Comparison of ENCODE assay signal across 23 mouse cellular contexts in the genomic region with DNA sequence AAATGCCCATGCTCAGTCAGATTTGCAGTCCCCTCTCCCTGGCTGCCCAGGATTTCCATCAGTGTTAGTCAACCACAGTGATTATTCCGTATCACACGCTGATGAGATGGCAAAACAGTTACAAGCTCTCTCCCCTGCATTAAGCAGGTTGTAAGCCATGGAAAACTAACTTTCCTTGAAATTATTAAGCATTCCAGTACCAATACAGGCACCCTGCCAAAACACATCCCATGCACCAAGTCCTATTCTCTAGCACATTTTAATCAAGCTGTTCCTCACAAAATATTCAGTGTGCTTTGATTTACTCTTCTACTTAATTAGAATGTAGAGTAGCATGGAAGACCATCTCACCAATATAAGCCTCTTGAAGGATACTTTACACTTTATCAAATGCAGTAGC.
DNase-seq lines count a peak whose midpoint lies in the region; ATAC-seq and TF ChIP-seq lines count a peak whose summit lies in the region.
"Had no signal": no experiment of that assay in that cellular context is flagged by ENCODE, and none has a peak within 500 bp of the region (broad histone marks: within the 10 kb centered on the region; RNA-seq: fewer than 3 reads in every experiment).

No protein-coding gene starts in this region.

- 25% methylated on average over 2 of the region's 2 CpGs for WGBS in forebrain, embryonic 14.5 days
- 91% methylated on average over 2 of the region's 2 CpGs for WGBS in forebrain, embryonic 10.5 days
- WGBS in forebrain, embryonic 16.5 days: 19% methylated on average over 2 of the region's 2 CpGs
- WGBS in forebrain, embryonic 11.5 days: 68% methylated on average over 2 of the region's 2 CpGs
- 80% methylated on average over 2 of the region's 2 CpGs for WGBS in midbrain, embryonic 11.5 days
- WGBS in midbrain, embryonic 13.5 days: 72% methylated on average over 2 of the region's 2 CpGs

- no peaks in the 10 kb centered on the region for H3K9me3 ChIP-seq in forebrain, embryonic 14.5 days (replicated peaks; ENCODE audit: control insufficient read depth, low read length)
- no peaks in the 10 kb centered on the region for H3K9me3 ChIP-seq in forebrain, embryonic 10.5 days
- no peaks in the 10 kb centered on the region for H3K9me3 ChIP-seq in forebrain, embryonic 16.5 days (ENCODE audit: control insufficient read depth, low read length)
- H3K9me3 ChIP-seq in forebrain, embryonic 11.5 days (ENCODE audit: control insufficient read depth, low read length): no peaks in the 10 kb centered on the region
- H3K9me3 ChIP-seq in midbrain, embryonic 11.5 days (ENCODE audit: control insufficient read depth, low read length): no peaks in the 10 kb centered on the region
- H3K9me3 ChIP-seq in midbrain, embryonic 13.5 days: no peaks in the 10 kb centered on the region
- H3K9me3 ChIP-seq: G1E had no signal

- TF ChIP-seq CTCF in brain, embryonic 14.5 days (IDR thresholded peaks at IDR 0.05; ENCODE audit: borderline replicate concordance, extremely low read depth, insufficient read depth, insufficient read length): no peak

- peak; percentile 55 for DNase-seq in forebrain, embryonic 14.5 days (ENCODE audit: low spot score)
- DNase-seq in forebrain, embryonic 10.5 days (ENCODE audit: extremely low spot score, low spot score): no peak
- no peak for DNase-seq in forebrain, embryonic 11.5 days (ENCODE audit: low spot score)
- peak; percentile 35 for DNase-seq in midbrain, embryonic 11.5 days (ENCODE audit: low spot score, missing footprints)
- peak; percentile 66 for DNase-seq in brain, embryonic 14.5 days (ENCODE audit: low read depth)
- no peak for DNase-seq in adrenal gland, adult 8-10 months
- DNase-seq: adrenal gland, adult 2 months; adrenal gland, postnatal 10 days; adrenal gland, postnatal 14 days; adrenal gland, postnatal 25 days; adrenal gland, postnatal 36 days; B cell, adult 2 months; cerebellum, adult 11 months; cerebellum, adult 11-12 months; cerebellum, adult 18-20 months; cerebellum, adult 2 months had no signal

- H3K4me3 ChIP-seq in forebrain, embryonic 14.5 days (ENCODE audit: low read depth, low read length): no peak overlapping the region
- no peak overlapping the region for H3K4me3 ChIP-seq in forebrain, embryonic 10.5 days
- no peak overlapping the region for H3K4me3 ChIP-seq in forebrain, embryonic 16.5 days (replicated peaks; ENCODE audit: low read length)
- no peak overlapping the region for H3K4me3 ChIP-seq in forebrain, embryonic 11.5 days (ENCODE audit: low read depth, low read length)
- no peak overlapping the region for H3K4me3 ChIP-seq in midbrain, embryonic 11.5 days (ENCODE audit: low read depth, low read length)
- H3K4me3 ChIP-seq in midbrain, embryonic 13.5 days (replicated peaks): no peak overlapping the region

- H3K4me2 ChIP-seq in forebrain, embryonic 14.5 days (ENCODE audit: low read length): no peak overlapping the region
- no peak overlapping the region for H3K4me2 ChIP-seq in forebrain, embryonic 16.5 days (ENCODE audit: low read length)
- H3K4me2 ChIP-seq in forebrain, embryonic 11.5 days (ENCODE audit: low read depth, low read length, severe bottlenecking): no peak overlapping the region
- H3K4me2 ChIP-seq in midbrain, embryonic 11.5 days: no peak overlapping the region
- no peak overlapping the region for H3K4me2 ChIP-seq in midbrain, embryonic 13.5 days (replicated peaks)

- H3K36me3 ChIP-seq in forebrain, embryonic 14.5 days (ENCODE audit: control insufficient read depth, insufficient read depth, low read length): no peaks in the 10 kb centered on the region
- H3K36me3 ChIP-seq in forebrain, embryonic 10.5 days (replicated peaks): no peaks in the 10 kb centered on the region
- no peaks in the 10 kb centered on the region for H3K36me3 ChIP-seq in forebrain, embryonic 16.5 days (ENCODE audit: control insufficient read depth, insufficient read depth)
- H3K36me3 ChIP-seq in forebrain, embryonic 11.5 days (ENCODE audit: control insufficient read depth, insufficient read depth, low read length): no peaks in the 10 kb centered on the region
- no peaks in the 10 kb centered on the region for H3K36me3 ChIP-seq in midbrain, embryonic 11.5 days (ENCODE audit: control insufficient read depth, insufficient read depth, low read length)
- H3K36me3 ChIP-seq in midbrain, embryonic 13.5 days: no peaks in the 10 kb centered on the region
- H3K36me3 ChIP-seq: G1E had no signal

- 0 out of 2 replicates have a peak, but pooled peaks cover 3% of the 10 kb centered on the region for H3K4me1 ChIP-seq in forebrain, embryonic 14.5 days (ENCODE audit: control insufficient read depth, insufficient read depth, low read length)
- no peaks in the 10 kb centered on the region for H3K4me1 ChIP-seq in forebrain, embryonic 10.5 days
- peaks cover 2% of the 10 kb centered on the region for H3K4me1 ChIP-seq in forebrain, embryonic 16.5 days (replicated peaks; ENCODE audit: control insufficient read depth, insufficient read depth, low read length)
- H3K4me1 ChIP-seq in forebrain, embryonic 11.5 days (replicated peaks; ENCODE audit: control insufficient read depth, insufficient read depth, low read length): no peaks in the 10 kb centered on the region
- H3K4me1 ChIP-seq in midbrain, embryonic 11.5 days (ENCODE audit: control insufficient read depth, insufficient read depth, low read length): no peaks in the 10 kb centered on the region
- no peaks in the 10 kb centered on the region for H3K4me1 ChIP-seq in midbrain, embryonic 13.5 days (replicated peaks)

- no peaks in the 10 kb centered on the region for H3K27me3 ChIP-seq in forebrain, embryonic 14.5 days (replicated peaks; ENCODE audit: control insufficient read depth, insufficient read depth, low read length)
- H3K27me3 ChIP-seq in forebrain, embryonic 10.5 days (ENCODE audit: poor library complexity, severe bottlenecking): no peaks in the 10 kb centered on the region
- H3K27me3 ChIP-seq in forebrain, embryonic 16.5 days (replicated peaks; ENCODE audit: control insufficient read depth, insufficient read depth, low read length): no peaks in the 10 kb centered on the region
- no peaks in the 10 kb centered on the region for H3K27me3 ChIP-seq in forebrain, embryonic 11.5 days (ENCODE audit: control insufficient read depth, insufficient read depth, low read length)
- H3K27me3 ChIP-seq in midbrain, embryonic 11.5 days (ENCODE audit: control insufficient read depth, insufficient read depth, low read length): no peaks in the 10 kb centered on the region
- H3K27me3 ChIP-seq in midbrain, embryonic 13.5 days: no peaks in the 10 kb centered on the region
- H3K27me3 ChIP-seq: CH12.LX had no signal

- no peak overlapping the region for H3K9ac ChIP-seq in forebrain, embryonic 14.5 days (ENCODE audit: low read length)
- no peak overlapping the region for H3K9ac ChIP-seq in forebrain, embryonic 16.5 days (replicated peaks; ENCODE audit: low read depth, low read length)
- no peak overlapping the region for H3K9ac ChIP-seq in forebrain, embryonic 11.5 days (ENCODE audit: low read length)
- H3K9ac ChIP-seq in midbrain, embryonic 11.5 days (ENCODE audit: low read length): no peak overlapping the region
- H3K9ac ChIP-seq in midbrain, embryonic 13.5 days (replicated peaks): no peak overlapping the region

- TF ChIP-seq POLR2A in brain, embryonic 14.5 days (IDR thresholded peaks at IDR 0.05; ENCODE audit: borderline replicate concordance, extremely low read depth, insufficient read depth, insufficient read length, poor library complexity, severe bottlenecking): no peak

- H3K27ac ChIP-seq in forebrain, embryonic 14.5 days (ENCODE audit: low read depth, low read length): no peak overlapping the region
- no peak overlapping the region for H3K27ac ChIP-seq in forebrain, embryonic 10.5 days
- no peak overlapping the region for H3K27ac ChIP-seq in forebrain, embryonic 16.5 days (ENCODE audit: low read length)
- H3K27ac ChIP-seq in forebrain, embryonic 11.5 days (ENCODE audit: low read depth, low read length): no peak overlapping the region
- H3K27ac ChIP-seq in midbrain, embryonic 11.5 days (ENCODE audit: low read depth, low read length): no peak overlapping the region
- no peak overlapping the region for H3K27ac ChIP-seq in midbrain, embryonic 13.5 days

- ATAC-seq in forebrain, embryonic 14.5 days: 0 out of 2 replicates have a peak, but pooled peaks have one; percentile 18
- ATAC-seq in forebrain, embryonic 16.5 days: peak; percentile 23; the same call in 1 of the 2 replicates
- no peak for ATAC-seq in forebrain, embryonic 11.5 days (replicated peaks; ENCODE audit: low FRiP score)
- ATAC-seq in midbrain, embryonic 11.5 days (ENCODE audit: low FRiP score): no peak
- ATAC-seq in midbrain, embryonic 13.5 days: no peak
- ATAC-seq: activated CD4-positive, CD25-positive, alpha-beta regulatory T cell, adult 4 months; CD4-positive, CD25-positive, alpha-beta regulatory T cell, adult 4 months; Patski had no signal

Comparison
In these comparisons a context has a peak if more than half of its experiments do, and no peak if none do; other contexts are left out.
1. ATAC-seq: peak in forebrain, embryonic 14.5 days (single experiment) and forebrain, embryonic 16.5 days (single experiment); none in forebrain, embryonic 11.5 days (single experiment), midbrain, embryonic 11.5 days (single experiment) and midbrain, embryonic 13.5 days (single experiment).
2. DNase-seq: peak in forebrain, embryonic 14.5 days (single experiment), midbrain, embryonic 11.5 days (single experiment) and brain, embryonic 14.5 days (single experiment); none in forebrain, embryonic 10.5 days (single experiment), forebrain, embryonic 11.5 days (single experiment) and adrenal gland, adult 8-10 months (single experiment).